Mouse (Mus musculus): ENCODE results near the gene Notch2. TPM values are rescaled to one million over a fixed set of nuclear protein-coding genes. Genes with fewer than 3 reads are reported as not detected.

Gene Notch2
- polyA plus RNA-seq, 1 experiment from 2014 or later, result 6.2 TPM

GRCm38 (mm10) chr3:98073545-98073944, 60.2 kb downstream of the Notch2 start:
- H3K4me2 ChIP-seq (ENCODE audit: low read depth, low read length), result no peak overlapping the region
- H3K27me3 ChIP-seq (ENCODE audit: insufficient read depth, low read length), result no peaks in the 10 kb centered on the region
- H3K4me3 ChIP-seq (ENCODE audit: low read depth, low read length), result no peak overlapping the region
- peaks cover 10% of the 10 kb centered on the region for H3K4me1 ChIP-seq (ENCODE audit: insufficient read depth)
- TF ChIP-seq CTCF (IDR thresholded peaks at IDR 0.05; ENCODE audit: low read depth) (no peak), EP300 (IDR thresholded peaks at IDR 0.05; ENCODE audit: low read depth) (no peak)
- 91% methylated on average over 4 of the region's 4 CpGs for WGBS (ENCODE audit: insufficient replicate concordance)
- ATAC-seq, result no peak
- no peak overlapping the region for H3K9ac ChIP-seq (replicated peaks)
- no peak for DNase-seq
- H3K36me3 ChIP-seq (replicated peaks; ENCODE audit: insufficient read depth, low read length), result peaks cover 37% of the 10 kb centered on the region
- no peak overlapping the region for H3K27ac ChIP-seq (ENCODE audit: low read depth)
- no peaks in the 10 kb centered on the region for H3K9me3 ChIP-seq (ENCODE audit: low read length)

DNA sequence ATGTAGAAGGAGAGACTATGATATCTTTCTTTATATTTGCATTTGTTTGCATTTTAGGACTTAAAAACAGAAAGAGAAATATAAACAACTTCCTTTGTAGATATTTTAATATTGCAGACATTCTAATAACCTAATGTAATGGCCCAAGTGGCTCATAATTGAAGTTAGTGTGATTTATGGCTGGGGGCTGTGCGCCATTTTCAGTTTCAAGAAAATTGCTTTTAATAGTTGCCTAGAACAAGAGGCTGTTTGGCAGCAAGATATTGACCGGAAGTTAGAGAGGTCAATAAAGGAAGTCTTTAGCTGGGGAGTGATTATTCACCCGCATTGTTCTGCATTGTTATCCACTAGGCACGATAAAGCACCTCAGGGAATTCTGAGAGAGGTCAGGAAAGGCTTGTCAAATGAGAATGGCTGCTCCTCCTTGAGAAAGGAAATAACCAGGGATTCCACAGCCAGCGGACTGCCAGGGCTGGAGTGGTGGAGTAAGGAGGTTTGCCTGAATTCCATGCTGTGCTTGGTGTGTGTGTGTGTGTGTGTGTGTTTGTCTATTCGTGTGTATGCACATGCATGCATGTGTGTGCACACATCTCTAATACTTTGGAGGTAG, 61.4 kb downstream of the Notch2 start:
- ATAC-seq (no peak), DNase-seq (no peak)
- no peak overlapping the region for H3K27ac ChIP-seq (ENCODE audit: low read depth)
- H3K36me3 ChIP-seq (replicated peaks; ENCODE audit: insufficient read depth, low read length), result peaks cover 41% of the 10 kb centered on the region
- H3K9me3 ChIP-seq (ENCODE audit: low read length), result no peaks in the 10 kb centered on the region
- H3K27me3 ChIP-seq (ENCODE audit: insufficient read depth, low read length), result no peaks in the 10 kb centered on the region
- no peak overlapping the region for H3K9ac ChIP-seq (replicated peaks)
- no peak overlapping the region for H3K4me3 ChIP-seq (ENCODE audit: low read depth, low read length)
- no peak overlapping the region for H3K4me2 ChIP-seq (ENCODE audit: low read depth, low read length)
- H3K4me1 ChIP-seq (ENCODE audit: insufficient read depth), result peaks cover 3% of the 10 kb centered on the region; the same call in 1 of the 2 replicates
- 79% methylated on average over 6 of the region's 6 CpGs for WGBS (ENCODE audit: insufficient replicate concordance)
- TF ChIP-seq CTCF (IDR thresholded peaks at IDR 0.05; ENCODE audit: low read depth), result no peak
- no peak for TF ChIP-seq EP300 (IDR thresholded peaks at IDR 0.05; ENCODE audit: low read depth)

GRCm38 (mm10) chr3:98077866-98078265, 64.5 kb downstream of the Notch2 start:
- Histone ChIP-seq H3K36me3 (replicated peaks; ENCODE audit: insufficient read depth, low read length) (peaks cover 38% of the 10 kb centered on the region), H3K4me1 (ENCODE audit: insufficient read depth) (peaks cover 13% of the 10 kb centered on the region), H3K27me3 (ENCODE audit: insufficient read depth, low read length) (no peaks in the 10 kb centered on the region), H3K27ac (ENCODE audit: low read depth) (no peak overlapping the region), H3K4me2 (ENCODE audit: low read depth, low read length) (no peak overlapping the region), H3K4me3 (ENCODE audit: low read depth, low read length) (no peak overlapping the region), H3K9ac (replicated peaks) (no peak overlapping the region), H3K9me3 (ENCODE audit: low read length) (no peaks in the 10 kb centered on the region)
- no peak for TF ChIP-seq CTCF (IDR thresholded peaks at IDR 0.05; ENCODE audit: low read depth)
- TF ChIP-seq EP300 (IDR thresholded peaks at IDR 0.05; ENCODE audit: low read depth), result no peak
- DNase-seq, result no peak
- no peak for ATAC-seq
- 88% methylated on average over 5 of the region's 5 CpGs for WGBS (ENCODE audit: insufficient replicate concordance)

GRCm38 (mm10) chr3:98078816-98079215, 65.5 kb downstream of the Notch2 start:
- TF ChIP-seq CTCF (IDR thresholded peaks at IDR 0.05; ENCODE audit: low read depth), result no peak
- no peak for TF ChIP-seq EP300 (IDR thresholded peaks at IDR 0.05; ENCODE audit: low read depth)
- Histone ChIP-seq H3K4me1 (ENCODE audit: insufficient read depth) (peaks cover 22% of the 10 kb centered on the region), H3K27me3 (ENCODE audit: insufficient read depth, low read length) (no peaks in the 10 kb centered on the region), H3K36me3 (replicated peaks; ENCODE audit: insufficient read depth, low read length) (peaks cover 34% of the 10 kb centered on the region), H3K9me3 (ENCODE audit: low read length) (no peaks in the 10 kb centered on the region), H3K9ac (replicated peaks) (no peak overlapping the region), H3K27ac (ENCODE audit: low read depth) (no peak overlapping the region), H3K4me3 (ENCODE audit: low read depth, low read length) (no peak overlapping the region), H3K4me2 (ENCODE audit: low read depth, low read length) (no peak overlapping the region)
- ATAC-seq (no peak), DNase-seq (no peak)
- 48% methylated on average over 1 of the region's 1 CpGs for WGBS (ENCODE audit: insufficient replicate concordance)

- peaks cover 28% of the 10 kb centered on the region for H3K4me1 ChIP-seq (ENCODE audit: insufficient read depth)
- no peak for TF ChIP-seq CTCF (IDR thresholded peaks at IDR 0.05; ENCODE audit: low read depth)
- TF ChIP-seq EP300 (IDR thresholded peaks at IDR 0.05; ENCODE audit: low read depth), result no peak
- H3K9me3 ChIP-seq (ENCODE audit: low read length), result no peaks in the 10 kb centered on the region
- ATAC-seq (no peak), DNase-seq (no peak)
- WGBS (ENCODE audit: insufficient replicate concordance), result 62% methylated on average over 2 of the region's 2 CpGs
- no peak overlapping the region for H3K4me3 ChIP-seq (ENCODE audit: low read depth, low read length)
- H3K4me2 ChIP-seq (ENCODE audit: low read depth, low read length), result no peak overlapping the region
- H3K27me3 ChIP-seq (ENCODE audit: insufficient read depth, low read length), result no peaks in the 10 kb centered on the region
- H3K27ac ChIP-seq (ENCODE audit: low read depth), result no peak overlapping the region
- H3K9ac ChIP-seq (replicated peaks), result no peak overlapping the region
- H3K36me3 ChIP-seq (replicated peaks; ENCODE audit: insufficient read depth, low read length), result peaks cover 37% of the 10 kb centered on the region
Observed at GRCm38 (mm10) chr3:98079601-98080215, 66.4 kb downstream of the Notch2 start.

GRCm38 (mm10) chr3:98080630-98081029, 67.3 kb downstream of the Notch2 start:
- ATAC-seq, result no peak
- Histone ChIP-seq H3K36me3 (replicated peaks; ENCODE audit: insufficient read depth, low read length) (peaks cover 34% of the 10 kb centered on the region), H3K27me3 (ENCODE audit: insufficient read depth, low read length) (no peaks in the 10 kb centered on the region), H3K9ac (replicated peaks) (no peak overlapping the region), H3K9me3 (ENCODE audit: low read length) (no peaks in the 10 kb centered on the region), H3K4me2 (ENCODE audit: low read depth, low read length) (no peak overlapping the region), H3K4me1 (ENCODE audit: insufficient read depth) (peaks cover 36% of the 10 kb centered on the region), H3K27ac (ENCODE audit: low read depth) (no peak overlapping the region), H3K4me3 (ENCODE audit: low read depth, low read length) (no peak overlapping the region)
- WGBS (ENCODE audit: insufficient replicate concordance), result 81% methylated on average over 4 of the region's 4 CpGs
- TF ChIP-seq EP300 (IDR thresholded peaks at IDR 0.05; ENCODE audit: low read depth), result no peak
- no peak for DNase-seq
